Mouse (Mus musculus) heart, adult 2 months (tissue): ENCODE measurements around the gene Olfr56.

Experiments used
- CTCF ChIP-seq: fragments of 200-600 bp; IDR thresholded peaks from 2 replicates; pipeline ENCODE4 v1.8.1; 2022; ENCODE audit warnings: antibody characterized with exemption, mild to moderate bottlenecking, moderate library complexity
- EP300 ChIP-seq: fragments of 200-500 bp; IDR thresholded peaks from 2 replicates; pipeline ENCODE4 v1.6.1; 2011; ENCODE audit warnings: low read depth, low read length, control low read depth; ENCODE audit not compliant: insufficient read depth
- POLR2A ChIP-seq: fragments of 200-500 bp; IDR thresholded peaks from 2 replicates; pipeline ENCODE4 v1.6.1; 2011; ENCODE audit warnings: mild to moderate bottlenecking, low read depth, low read length, control low read depth; ENCODE audit not compliant: insufficient read depth

DNA sequence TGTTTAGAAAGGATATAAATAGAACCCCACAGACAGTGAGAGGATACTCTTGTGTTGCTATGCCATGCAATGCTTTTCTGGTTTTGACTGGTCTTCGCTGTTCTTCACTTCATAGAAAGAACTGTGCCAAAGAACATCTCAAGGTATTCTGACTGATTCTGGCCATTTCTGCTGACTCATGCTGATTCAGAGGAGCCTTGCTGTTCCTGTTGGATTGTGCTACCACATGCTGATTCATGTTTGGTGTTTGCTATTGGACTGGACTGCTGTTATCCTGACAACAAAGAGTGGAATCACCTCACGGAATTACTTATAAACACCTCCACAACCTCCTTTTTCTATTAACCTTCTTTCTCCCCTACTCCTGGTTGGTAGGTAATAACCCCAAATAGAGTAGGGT lies 145.5 kb downstream of the Olfr56 start:
- no peak for TF ChIP-seq EP300
- no peak for TF ChIP-seq CTCF
- no peak for TF ChIP-seq POLR2A
